Mouse (Mus musculus) testis, adult 2 months (tissue): ENCODE results near the gene Smarcc1.

Experiments
- CTCF ChIP-seq: fragments of 200-500 bp; IDR thresholded peaks from 2 replicates; pipeline ENCODE4 v1.5.1; 2012; ENCODE audit warnings: low read depth, mild to moderate bottlenecking, inconsistent platforms, low read length, moderate library complexity; ENCODE audit not compliant: control insufficient read depth, insufficient read depth, insufficient replicate concordance
- POLR2A ChIP-seq: fragments of 200-500 bp; IDR thresholded peaks from 2 replicates; pipeline ENCODE4 v1.6.1; 2012; ENCODE audit warnings: low read depth, mild to moderate bottlenecking, inconsistent platforms, low read length, moderate library complexity; ENCODE audit not compliant: control insufficient read depth

- TF ChIP-seq CTCF: no peak
- TF ChIP-seq POLR2A: no peak
Observed at GRCm38 (mm10) chr9:110094761-110095160, 22.7 kb upstream of the Smarcc1 start.
